Mouse (Mus musculus) kidney, postnatal 14 days (tissue): ENCODE data around the gene Hc.
A peak's percentile ranks its signal among the peaks of the same experiment; 100 is the strongest.

Experiments used
- DNase-seq: peaks from one replicate; pipeline ENCODE4 v3.0.0; 2022; ENCODE audit warnings: mixed read lengths

Gene Hc

DNA sequence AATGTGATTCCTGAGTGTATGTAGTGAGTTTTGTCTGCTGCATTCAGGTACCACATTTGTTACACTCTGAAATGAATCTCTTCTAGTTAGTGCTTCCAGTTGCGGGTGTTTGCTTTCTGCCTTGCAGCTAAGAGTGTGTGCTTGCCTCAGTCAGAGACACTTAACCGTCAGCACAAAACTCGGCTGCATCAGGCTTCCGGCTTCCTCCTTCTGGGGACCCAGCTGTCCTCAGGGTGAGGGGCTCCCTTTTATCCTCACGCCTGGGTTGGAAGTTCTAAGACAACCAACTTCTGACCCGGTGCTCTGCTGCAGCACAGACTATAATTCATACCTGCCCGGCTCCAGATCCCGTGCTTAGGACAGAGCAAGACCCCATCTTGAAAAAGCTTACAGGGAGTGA is 88.2 kb downstream of the Hc start:
- no peak for DNase-seq

DNA sequence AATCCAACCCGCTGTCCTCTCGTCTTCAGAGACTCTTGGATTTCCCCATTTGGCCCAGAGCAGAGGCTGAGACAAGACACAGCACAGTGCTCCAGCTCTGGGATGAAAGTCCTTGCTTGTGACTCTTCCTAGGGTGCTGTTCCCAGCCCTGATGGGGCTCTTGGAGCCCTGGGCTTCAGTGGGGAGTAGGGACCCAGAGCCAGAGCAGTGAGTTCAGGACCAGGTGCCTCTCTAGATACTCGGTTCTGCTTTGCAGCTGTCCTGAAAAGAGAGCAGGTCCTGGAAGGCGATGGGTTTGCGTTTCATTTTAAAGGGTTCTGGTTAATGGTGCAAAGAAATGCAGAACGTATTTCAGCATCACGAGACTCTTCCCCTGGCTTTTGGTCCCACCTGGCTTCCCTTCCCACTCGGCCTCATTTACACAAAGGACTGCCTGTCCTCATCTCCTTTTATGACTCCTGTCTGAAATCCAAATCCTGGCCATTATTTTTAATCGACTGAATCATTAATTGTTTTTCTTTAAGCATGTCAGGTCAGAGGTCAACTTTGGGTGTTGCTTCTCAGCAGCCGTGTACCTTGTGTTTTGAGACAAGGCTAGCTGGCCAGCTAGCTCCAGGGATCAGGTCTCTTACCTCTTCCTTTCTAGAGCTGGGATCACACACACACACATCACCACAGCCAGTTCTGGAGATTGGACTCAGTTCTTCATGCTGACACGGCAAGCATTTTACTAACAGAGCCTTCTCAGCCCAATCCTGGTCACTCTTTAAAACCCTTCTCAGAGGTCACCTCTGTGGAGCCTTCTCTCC is 90.0 kb downstream of the Hc start:
- no peak for DNase-seq

DNA sequence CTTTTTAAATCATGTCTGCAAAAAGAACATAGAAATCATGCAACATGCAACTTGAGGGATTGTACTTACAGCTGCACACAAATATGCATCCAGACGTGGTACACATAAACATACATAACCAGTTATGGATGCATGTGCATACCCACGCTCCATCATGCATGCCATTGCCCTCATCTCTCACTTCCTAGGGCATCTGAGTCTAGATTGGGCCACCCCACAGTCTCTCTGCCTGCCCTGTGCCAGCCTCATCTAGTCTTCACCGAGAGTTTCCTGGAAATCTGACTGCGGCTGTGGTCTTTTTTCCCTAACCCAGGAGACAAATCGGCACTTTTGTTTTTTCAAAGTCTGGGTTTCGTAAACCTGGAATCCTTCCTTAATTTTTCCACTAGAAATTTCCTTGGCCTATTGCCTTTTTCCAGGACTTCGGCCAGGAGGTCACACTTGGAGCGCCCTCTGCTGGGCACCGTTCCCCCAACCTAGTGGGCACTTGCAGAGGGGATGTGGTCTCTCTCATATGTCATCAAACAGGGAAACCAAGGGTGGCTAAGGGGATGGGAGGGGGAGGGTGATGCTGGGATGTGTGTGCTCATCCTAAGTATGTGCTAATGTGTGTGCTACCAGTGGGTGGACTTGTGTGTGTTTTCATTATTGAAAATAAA is 91.0 kb downstream of the Hc start:
- DNase-seq = peak; percentile 84

DNA sequence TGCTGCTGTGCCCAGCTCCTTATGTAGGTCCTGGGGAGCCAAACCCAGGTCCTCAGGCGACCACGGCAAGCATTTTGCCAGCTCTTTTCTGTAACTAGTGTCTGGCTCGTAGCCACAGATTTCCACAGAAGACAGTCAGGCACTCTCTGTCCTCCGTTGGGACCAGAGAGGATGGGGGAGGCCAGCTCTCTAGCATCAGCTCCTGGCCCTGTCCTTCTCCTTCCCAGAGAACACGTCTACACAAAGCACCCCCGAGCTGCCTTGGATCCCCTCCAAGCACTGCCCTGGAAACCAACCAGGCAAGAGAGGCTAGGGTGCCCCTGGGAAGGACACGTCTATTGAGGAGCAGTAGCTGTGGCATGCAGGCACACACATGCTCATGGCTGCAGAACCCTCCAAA is 92.1 kb downstream of the Hc start:
- no peak for DNase-seq

DNA sequence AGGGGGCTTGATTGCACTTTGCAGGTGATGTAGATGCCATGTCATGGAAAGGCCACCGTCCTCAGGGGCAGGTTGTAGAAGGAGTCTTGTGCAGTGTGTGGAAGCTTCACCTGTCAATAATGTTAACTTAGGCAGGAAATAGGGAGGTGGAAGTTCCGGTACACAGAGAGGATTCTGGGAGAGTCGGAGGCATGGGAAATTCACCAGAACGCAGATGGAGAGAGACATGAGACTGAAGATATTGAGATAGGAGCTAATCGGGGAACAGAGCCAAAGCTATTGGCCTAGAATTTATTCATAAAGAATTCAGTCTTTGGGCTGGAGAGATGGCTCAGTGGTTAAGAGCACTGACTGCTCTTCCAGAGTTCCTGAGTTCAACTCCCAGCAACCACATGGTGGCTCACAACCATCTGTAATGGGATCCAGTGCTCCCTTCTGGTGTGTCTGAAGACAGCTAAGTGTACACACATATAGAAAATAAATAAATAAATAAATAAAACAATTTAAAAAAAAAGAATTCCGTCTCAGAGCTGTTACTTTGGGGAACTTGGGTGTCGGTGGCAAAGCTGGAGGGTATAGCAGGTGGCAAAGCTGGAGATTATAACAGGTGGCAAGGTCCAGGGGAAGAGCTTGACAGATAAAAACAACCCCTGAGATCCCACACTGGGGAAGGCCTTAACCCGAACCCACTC is 94.8 kb downstream of the Hc start:
- no peak for DNase-seq

DNA sequence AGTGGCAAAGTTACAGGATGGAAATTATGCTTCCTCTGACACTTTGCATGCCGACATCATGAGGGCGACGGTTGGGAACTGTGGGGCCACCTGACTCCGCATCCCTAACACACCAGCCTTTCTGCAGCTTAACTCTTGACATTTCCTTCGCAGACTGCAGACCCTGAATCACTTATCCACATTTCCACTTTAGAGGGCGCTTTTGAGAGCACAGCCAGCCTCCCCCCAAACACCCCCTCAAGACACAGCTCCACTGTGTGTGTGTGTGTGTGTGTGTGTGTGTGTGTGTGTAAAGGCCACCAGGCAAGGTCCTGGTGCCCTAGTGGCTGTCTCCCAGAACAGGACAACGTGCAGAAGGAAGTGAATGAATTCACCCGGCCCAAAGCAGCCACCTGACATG is 95.4 kb downstream of the Hc start:
- no peak for DNase-seq

DNA sequence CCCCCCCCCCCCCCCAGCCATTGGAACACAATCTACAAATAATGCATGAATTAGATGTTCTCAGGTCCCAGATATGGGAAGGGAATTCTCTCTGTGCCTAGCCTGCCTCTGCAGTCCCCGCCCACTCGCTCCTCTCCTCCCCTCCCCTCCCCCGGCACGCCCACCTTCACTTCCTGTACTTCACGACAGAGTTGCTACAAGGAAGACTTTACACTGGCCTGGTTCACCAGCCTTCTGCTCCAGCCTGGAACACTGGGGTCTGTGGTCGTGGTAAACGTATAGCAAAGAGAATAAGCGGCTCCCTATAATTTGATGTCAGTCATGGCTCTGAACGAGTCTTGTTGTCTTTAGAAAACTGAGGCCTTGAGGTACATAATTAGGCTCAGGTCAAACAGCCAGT is 95.9 kb downstream of the Hc start:
- DNase-seq = peak; percentile 43

DNA sequence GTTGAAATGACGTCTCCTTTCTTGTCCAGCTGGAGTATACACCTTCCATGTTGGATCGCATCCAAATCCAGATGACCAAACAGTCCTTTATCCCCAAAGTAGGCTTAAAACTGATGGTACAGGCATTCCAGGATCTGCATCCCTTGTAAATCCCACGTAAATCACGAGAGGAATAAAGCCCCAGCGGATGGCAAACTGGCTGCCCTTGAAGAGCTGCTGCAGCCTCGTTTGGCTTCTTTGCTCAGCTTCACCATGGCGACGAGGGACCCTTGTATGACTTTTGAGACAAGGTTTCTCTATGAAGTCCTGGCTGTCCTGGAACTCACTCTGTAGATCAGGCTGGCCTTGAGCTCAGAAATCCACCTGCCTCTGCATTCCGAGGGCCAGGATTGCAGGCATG is 96.6 kb downstream of the Hc start:
- no peak for DNase-seq

DNA sequence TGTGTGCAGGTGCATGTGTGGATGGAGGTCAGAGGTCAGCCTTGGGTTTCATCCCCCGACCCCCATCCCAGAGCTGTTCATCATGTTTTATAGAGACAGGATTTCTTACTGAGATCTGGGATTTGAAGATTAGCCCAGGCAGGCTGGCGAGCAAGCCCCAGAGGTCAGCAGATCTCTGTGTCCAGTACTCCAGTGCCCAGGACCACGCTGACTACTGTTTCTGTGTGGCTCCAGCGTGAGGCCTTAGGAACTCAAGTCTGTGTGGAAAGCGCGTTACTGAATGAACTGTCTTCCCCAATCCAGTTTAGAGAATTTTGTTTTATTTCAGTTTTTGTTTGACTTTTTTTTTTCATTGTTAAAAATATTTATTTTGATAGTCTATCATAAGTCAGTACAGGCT is 97.0 kb downstream of the Hc start:
- no peak for DNase-seq

DNA sequence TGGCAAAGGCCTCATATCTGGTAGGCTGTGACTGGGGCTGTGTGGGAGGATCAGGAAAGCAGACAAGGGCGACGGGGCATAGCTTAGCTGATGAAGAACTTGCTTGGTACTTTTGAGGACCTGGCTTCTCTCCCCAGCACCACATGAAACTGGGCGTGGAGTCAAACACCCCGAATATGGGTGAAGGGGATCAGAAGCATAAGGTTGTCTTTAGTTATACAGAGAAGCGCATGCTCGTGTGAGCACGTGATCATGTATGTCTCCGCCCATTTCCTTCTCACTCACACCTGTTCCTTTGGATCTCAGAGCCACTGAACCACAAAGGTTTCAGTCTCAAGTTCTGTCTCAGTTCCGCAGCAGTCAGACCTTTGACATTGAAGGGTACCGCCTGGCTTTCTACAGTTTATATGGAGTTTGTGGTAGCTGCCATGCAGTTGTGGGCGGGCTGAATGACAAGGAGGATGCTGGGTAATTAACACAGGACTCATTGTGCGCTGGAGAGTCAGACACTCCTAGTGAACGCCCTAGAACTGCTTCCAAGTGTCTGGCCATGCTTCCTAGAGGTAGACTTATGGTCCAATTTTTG is 97.8 kb downstream of the Hc start:
- DNase-seq = peak; percentile 27

DNA sequence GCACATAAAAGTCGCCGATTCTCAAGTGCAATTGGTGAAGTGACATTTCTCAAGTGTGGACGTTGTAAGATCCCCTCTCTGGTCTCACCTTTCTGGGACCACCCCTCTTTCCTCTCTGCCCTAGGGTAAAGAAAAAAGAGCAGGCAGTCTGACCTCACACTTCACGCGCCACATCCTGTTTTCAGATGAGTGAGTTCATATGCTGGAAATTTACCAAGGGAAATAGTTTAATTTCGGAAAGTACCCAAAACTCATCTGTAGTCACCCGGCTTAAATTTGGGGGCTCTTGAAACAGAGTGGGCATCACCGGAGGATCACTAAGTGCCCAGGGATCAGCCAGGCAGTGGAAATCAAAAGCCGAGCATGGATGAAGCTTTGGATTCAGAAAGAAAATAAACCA is 98.3 kb downstream of the Hc start:
- peak; percentile 28 for DNase-seq

DNA sequence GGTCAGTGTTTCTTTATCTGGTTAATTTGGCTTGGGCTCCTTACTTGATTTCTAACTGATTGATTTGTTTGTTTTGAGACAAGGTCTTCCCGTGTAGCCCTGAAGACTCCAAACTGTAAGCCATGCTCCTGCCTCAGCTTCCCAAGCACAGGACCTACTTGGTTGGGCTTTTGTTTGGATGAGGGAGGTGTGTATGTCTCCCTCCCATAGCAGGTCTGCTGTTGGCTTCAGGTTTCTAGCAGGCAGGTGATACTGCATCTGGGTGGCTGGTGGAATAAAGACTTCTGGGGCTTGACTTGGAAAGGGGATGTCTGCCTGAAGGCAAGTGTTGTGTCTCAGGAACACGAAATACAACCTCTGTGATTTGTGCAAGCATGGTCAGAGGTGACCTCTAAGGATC is 99.0 kb downstream of the Hc start:
- no peak for DNase-seq

DNA sequence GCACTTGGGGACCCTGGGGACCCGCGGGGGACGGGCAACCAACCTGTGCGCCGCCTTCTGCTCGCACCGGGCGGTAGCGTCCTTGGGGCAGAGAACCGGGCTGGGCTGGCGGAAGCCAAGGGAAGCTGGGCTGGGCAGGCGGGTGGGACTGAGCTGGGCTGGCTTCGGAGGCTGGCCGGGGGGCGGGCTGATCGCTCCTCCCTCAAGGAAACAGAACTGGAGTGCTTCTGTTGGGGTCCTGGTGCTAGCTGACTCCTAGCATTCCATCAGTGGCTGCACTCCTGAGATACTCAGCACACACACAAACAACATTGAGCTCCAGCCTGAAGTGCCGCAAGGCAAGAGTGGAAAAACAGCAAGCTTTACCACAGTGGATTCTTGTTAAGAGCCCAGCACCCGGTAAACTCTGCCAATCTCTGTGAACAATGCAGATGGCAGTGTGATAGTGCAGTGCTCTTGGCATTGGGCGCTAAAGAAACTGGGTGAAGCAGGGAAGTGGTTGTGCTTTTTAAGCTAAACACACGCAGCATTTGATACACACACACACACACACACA is 99.7 kb downstream of the Hc start, which contains the start of gene Traf1:
Gene Traf1, minus strand, starts transcription at position 292 of the 556 bp plus-strand sequence.
- peak; percentile 73 for DNase-seq

DNA sequence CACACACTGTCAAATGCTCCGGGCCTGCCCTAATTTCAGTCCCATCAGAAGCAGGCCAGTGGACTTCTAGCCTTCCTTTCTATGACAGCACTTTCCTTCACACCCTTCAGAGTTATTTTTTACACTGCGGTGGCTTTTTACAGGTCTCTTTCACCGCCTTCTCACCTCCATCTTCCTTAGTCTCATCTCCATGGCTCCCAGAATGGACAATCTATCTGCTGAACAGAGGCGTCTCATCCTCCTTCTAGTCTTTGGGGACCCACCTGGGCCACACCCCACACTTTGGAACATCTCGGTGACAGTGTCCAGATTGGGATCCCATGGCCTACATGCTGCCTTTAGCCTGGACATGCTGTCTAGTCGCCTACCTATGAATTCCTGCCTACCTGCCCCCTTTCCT is 100.3 kb downstream of the Hc start:
- DNase-seq = no peak

DNA sequence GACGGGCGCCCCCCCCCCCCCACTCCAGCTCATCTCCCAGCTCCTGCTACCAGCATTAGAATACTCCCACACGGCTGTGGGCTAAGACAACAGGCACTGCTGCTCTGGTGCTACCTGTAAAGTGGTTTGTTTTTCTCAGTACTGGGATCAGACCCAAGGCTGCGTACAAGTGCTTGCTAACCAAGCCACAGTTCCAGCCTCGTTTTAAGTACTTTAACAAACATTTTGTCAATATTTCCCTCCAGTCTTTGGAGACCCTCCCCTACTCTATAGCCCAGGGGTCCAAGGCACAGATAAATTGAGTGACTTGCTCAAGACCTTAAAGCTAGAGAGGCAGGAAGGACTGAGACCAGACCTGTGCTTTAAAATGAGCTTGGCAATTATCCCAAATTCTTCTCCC is 100.8 kb downstream of the Hc start:
- DNase-seq = no peak

DNA sequence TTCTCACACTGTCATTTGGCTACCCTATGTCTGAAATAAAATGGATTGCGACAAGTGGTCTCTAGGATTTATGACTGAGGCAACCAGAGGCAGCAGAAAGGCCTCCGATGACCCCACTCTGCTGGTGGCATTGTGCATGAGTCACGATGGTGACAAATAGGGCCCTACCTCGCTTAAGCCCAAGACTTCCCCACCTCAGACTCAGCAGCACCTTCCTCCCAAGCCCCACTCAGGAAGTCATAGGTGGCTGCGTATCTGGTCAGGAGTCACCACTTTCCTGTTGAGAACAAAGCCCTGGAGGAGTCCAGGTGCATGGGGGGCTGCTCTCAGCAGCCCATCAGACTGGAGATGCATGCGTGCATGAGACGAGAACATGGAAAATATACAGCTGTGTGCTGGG is 102.7 kb downstream of the Hc start:
- DNase-seq = no peak

DNA sequence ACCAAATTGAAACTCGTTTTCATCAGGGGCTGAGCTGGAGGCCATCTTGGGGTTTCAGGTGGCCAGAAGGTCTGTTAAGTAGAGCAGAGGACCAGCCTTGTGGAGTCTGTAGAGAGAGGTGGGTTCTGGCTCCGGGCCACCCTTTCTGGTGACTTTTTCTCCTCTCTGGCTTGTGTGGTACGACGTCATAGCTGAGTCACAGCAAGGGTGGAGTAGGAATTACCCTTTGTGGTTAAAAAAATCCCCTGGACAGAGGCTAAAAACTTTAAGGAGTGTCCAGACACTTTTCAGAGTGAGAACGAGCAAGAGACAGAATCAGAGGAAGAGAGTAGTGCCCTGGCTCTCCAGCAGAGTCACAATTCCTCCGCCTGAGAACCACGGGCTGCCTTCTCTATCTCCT is 103.2 kb downstream of the Hc start:
- DNase-seq = no peak

DNA sequence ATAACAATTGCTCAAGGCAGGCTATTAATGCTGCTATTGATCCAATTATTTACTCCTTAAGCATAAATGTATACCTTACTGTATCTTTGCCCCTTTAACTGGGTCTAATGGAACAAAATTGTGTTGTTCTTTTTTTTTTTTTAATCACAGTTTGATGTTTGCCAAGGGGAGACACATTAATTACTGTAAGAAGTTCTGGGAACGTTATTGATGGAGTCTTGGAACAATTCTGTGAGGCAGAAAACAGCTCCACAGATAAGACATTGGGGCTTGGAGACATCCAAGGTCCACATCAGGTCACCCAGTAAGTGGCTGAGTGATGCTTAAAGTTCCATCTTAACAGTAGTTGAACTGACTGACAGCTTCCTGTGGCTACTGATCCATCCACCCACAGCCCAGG is 103.8 kb downstream of the Hc start:
- DNase-seq = no peak

DNA sequence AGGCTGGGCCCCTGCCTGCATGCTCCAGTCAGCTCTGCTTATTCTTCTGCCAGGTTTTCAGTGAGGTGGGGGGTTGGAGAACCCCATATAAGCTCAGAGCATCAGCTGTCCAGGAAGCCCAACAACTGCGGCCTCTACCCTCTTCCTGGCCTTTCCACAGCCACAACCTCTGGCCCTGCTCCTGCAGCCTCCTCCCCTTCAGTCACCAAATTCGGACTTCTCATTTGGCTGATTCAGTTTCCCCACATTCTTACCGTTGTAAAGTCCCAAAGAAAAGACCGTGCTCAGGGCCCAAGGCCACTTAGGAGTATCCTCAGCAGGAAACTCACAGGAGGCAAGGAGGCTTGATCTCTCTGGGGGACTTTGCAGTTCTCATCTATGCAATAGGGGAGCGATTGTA is 104.3 kb downstream of the Hc start:
- no peak for DNase-seq

DNA sequence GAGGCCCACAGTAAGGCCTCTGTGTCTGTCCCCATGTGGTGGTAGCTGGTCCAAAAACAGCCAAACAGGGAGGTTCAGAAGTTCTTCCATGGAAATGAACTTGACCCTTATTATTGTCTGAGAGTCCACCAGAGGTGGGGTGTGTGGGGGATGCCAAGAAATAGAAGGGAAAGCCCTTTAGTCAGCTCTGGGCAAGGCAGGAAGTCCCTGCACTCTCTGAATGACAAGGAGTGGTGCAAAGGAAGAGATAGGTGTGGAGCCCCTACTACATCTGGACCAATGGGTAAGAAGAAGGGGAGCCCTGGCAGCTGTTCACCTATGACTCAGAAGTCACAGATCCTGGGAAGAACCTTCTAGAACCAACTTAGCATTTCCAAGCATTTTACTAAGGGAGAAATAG is 106.9 kb downstream of the Hc start:
- no peak for DNase-seq

DNA sequence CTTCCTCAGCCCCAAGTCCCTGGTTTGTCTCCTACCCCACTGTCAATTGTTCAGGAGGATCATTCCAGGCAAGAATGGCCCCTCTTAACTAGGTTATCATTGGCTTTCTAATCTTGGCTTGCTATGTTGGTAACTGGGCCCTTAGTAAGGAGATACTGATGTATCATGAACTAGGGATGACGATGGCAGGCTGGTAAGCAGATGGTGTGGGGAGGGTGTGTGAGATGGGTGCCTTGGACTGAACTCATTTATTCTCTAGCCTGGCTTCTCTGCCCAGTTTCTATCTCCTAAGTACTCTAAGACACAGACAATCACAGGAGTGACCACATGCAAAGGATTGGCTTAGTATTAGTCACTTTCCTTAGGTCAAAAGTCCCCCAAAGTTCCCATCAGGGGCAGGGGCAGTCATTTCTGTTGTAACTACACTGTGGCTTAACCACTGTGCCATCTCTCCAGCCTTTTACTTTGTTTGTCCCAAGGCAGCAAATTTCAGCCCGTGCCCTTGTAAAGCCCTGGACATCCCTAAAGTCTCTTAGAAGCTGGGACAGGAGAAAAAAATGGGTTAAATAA is 107.6 kb downstream of the Hc start:
- DNase-seq = no peak

DNA sequence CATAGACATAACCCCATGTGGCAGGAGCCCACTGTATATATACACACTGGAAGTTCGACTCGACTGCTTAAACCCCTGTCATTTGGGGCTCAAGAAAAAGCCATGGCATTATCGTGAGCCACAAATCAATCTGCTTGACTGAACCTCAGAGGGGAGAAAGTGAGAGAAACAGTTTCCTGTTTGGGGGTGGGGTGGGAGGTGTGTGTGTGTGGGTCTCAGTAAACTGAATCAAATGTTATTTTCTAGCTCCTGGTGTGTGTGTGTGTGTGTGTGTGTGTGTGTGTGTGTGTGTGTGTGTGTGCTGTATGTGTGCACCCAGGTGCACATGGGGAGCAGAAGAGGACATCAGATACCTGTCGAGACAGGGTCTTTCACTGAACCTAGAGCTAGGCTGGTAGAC is 108.2 kb downstream of the Hc start:
- no peak for DNase-seq

DNA sequence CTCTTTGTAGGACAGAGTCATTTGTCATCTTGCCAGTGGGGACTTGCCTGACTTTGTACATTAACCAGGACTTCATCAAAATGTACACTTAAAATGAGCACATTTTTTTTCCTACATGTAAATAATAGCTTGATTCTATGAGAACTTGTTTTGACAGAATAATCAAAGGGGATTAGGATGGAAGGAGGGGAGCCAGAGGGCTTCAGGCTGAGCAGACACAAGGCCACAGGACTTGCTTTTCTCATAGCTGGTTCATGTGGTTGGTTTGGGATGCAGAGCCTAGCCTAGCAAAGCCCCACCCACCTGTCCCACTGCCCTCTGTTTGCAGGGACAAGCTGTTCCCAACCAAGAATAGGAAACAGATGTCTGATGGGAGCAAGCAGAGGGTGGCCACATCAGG is 109.8 kb downstream of the Hc start:
- no peak for DNase-seq
